Mouse (Mus musculus) thymus, postnatal 4 days (tissue): ENCODE measurements around the gene Klhl23.
A peak's percentile ranks its signal among the peaks of the same experiment; 100 is the strongest.
"Not testable (repeated sequence)": the region's sequence is repeated elsewhere in the genome, so short reads cannot be mapped to it uniquely, and the experiment has no call there.

ENCODE experiments used
- DNase-seq: peaks from one replicate; pipeline ENCODE4 v3.0.0; 2021

Gene Klhl23

GRCm38 (mm10) chr2:69821711-69822110, at the start of gene Klhl23:
Gene Klhl23, plus strand, starts transcription at chr2:69821944.
- DNase-seq, result no peak

GRCm38 (mm10) chr2:69773331-69773730, 48.4 kb upstream of the Klhl23 start:
- no peak for DNase-seq

- peak; percentile 66 for DNase-seq
These were observed 43.5 kb upstream of the Klhl23 start for GRCm38 (mm10) chr2:69777985-69778835.

- DNase-seq, result peak; percentile 81
These were observed 42.9 kb upstream of the Klhl23 start for GRCm38 (mm10) chr2:69778836-69779177.

GRCm38 (mm10) chr2:69788974-69789373, 32.8 kb upstream of the Klhl23 start:
- DNase-seq, result no peak

- peak; percentile 99 for DNase-seq
These were observed 32.2 kb upstream of the Klhl23 start, which contains the start of the genes Ccdc173 and Phospho2 for GRCm38 (mm10) chr2:69789429-69790069. Gene Ccdc173, minus strand, starts transcription at chr2:69789575. Gene Phospho2, plus strand, starts transcription at chr2:69789623.

- peak; percentile 91 for DNase-seq
These were observed 31.5 kb upstream of the Klhl23 start for GRCm38 (mm10) chr2:69790285-69790684.

GRCm38 (mm10) chr2:69790722-69791121, 31.0 kb upstream of the Klhl23 start:
- no peak for DNase-seq

- DNase-seq, result peak; percentile 92
These were observed 18.8 kb upstream of the Klhl23 start for GRCm38 (mm10) chr2:69802911-69803312.

GRCm38 (mm10) chr2:69803756-69804155, 18.0 kb upstream of the Klhl23 start:
- no peak for DNase-seq

GRCm38 (mm10) chr2:69804663-69805062, 17.1 kb upstream of the Klhl23 start:
- DNase-seq, result not testable (repeated sequence)

- no peak for DNase-seq
These were observed 11.6 kb upstream of the Klhl23 start for GRCm38 (mm10) chr2:69810169-69810568.

- not testable (repeated sequence) for DNase-seq
These were observed 10.4 kb upstream of the Klhl23 start for GRCm38 (mm10) chr2:69811349-69811748.

GRCm38 (mm10) chr2:69816575-69816974, 5.2 kb upstream of the Klhl23 start:
- DNase-seq, result no peak

GRCm38 (mm10) chr2:69818350-69819085, 3.2 kb upstream of the Klhl23 start:
- DNase-seq, result no peak

GRCm38 (mm10) chr2:69820201-69820600, 1.5 kb upstream of the Klhl23 start:
- DNase-seq, result no peak

- peak; percentile 65 for DNase-seq
These were observed 801 bp downstream of the Klhl23 start for GRCm38 (mm10) chr2:69822361-69823128.

- no peak for DNase-seq
These were observed 1.5 kb downstream of the Klhl23 start for GRCm38 (mm10) chr2:69823129-69823677.

GRCm38 (mm10) chr2:69825898-69826297, 4.2 kb downstream of the Klhl23 start:
- DNase-seq, result no peak

GRCm38 (mm10) chr2:69826380-69826779, 4.6 kb downstream of the Klhl23 start:
- DNase-seq, result no peak

- DNase-seq, result no peak
These were observed 6.3 kb downstream of the Klhl23 start for GRCm38 (mm10) chr2:69828031-69828430.

- DNase-seq, result no peak
These were observed 7.9 kb downstream of the Klhl23 start for GRCm38 (mm10) chr2:69829680-69830079.
